ENCODE assay signal across 15 mouse cellular contexts in the genomic region with DNA sequence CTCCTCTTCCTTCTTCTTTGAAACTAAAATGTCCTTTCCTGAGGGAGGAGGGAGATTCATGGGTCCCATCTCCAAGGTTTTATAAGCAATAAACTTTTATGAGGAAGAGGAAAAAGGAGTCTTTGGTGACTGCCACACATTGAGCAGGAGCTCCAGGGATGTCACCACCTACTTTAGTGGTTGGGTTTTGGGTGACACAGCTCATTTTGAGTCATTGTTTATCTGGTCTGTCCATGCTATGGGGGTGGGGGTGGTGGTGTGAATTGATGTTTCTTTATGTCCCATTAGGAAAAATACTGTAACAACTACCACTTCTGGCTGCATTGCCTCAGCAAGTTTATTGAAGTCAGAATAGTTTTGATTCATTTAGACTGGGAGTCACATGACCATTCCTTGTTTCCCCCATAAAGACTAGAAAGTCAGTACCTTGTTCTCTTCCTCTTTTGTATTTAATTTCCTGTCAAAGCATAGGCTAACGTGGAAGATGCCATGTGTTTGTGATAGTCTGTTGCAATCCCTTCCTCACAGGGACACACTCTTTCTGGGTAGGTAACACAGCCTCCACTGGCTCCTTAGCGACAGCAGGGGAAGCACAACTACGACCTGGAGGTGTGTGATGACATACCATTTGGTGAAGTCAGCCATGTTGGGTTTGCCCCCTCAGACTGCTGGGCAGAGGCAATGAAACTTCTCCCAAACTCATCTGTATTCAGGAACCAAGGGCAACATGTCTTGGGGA.
"Had no signal": no experiment of that assay in that cellular context is flagged by ENCODE, and none has a peak within 500 bp of the region (broad histone marks: within the 10 kb centered on the region; RNA-seq: fewer than 3 reads in every experiment).

No protein-coding gene starts in this region.

- DNase-seq: kidney, adult 2 months; kidney, postnatal 14 days; lung, embryonic 14.5 days; lung, postnatal 10 days; lung, postnatal 4 days; right cerebral cortex, postnatal 4 days; thymus, adult 2 months; thymus, postnatal 25 days had no signal

- H3K27ac ChIP-seq: left cerebral cortex, adult 2 months; limb, embryonic 10.5 days; liver, embryonic 15.5 days; midbrain, embryonic 13.5 days; neural tube, embryonic 15.5 days; stomach, embryonic 15.5 days had no signal

- H3K4me1 ChIP-seq: limb, embryonic 10.5 days; liver, embryonic 15.5 days; neural tube, embryonic 15.5 days; stomach, embryonic 15.5 days had no signal

- H3K27me3 ChIP-seq: liver, embryonic 15.5 days; midbrain, embryonic 13.5 days; neural tube, embryonic 15.5 days; stomach, embryonic 15.5 days had no signal

- H3K4me3 ChIP-seq: left cerebral cortex, adult 2 months; limb, embryonic 10.5 days; liver, embryonic 15.5 days; midbrain, embryonic 13.5 days; neural tube, embryonic 15.5 days; stomach, embryonic 15.5 days had no signal

- H3K36me3 ChIP-seq: limb, embryonic 10.5 days; liver, embryonic 15.5 days; midbrain, embryonic 13.5 days; neural tube, embryonic 15.5 days; stomach, embryonic 15.5 days had no signal

- H3K9ac ChIP-seq: liver, embryonic 15.5 days; lung, embryonic 14.5 days; midbrain, embryonic 13.5 days; neural tube, embryonic 15.5 days; stomach, embryonic 15.5 days had no signal

- H3K4me2 ChIP-seq: liver, embryonic 11.5 days; liver, embryonic 15.5 days; lung, embryonic 14.5 days; midbrain, embryonic 13.5 days; neural tube, embryonic 15.5 days; stomach, embryonic 15.5 days had no signal

- H3K9me3 ChIP-seq: limb, embryonic 10.5 days; liver, embryonic 15.5 days; midbrain, embryonic 13.5 days; neural tube, embryonic 15.5 days; stomach, embryonic 15.5 days had no signal
